Mouse (Mus musculus) bone marrow, adult 2 months (tissue): ENCODE results near the gene Kcnh2.

Experiments used
- CTCF ChIP-seq: fragments of 200-500 bp; IDR thresholded peaks from 2 replicates; pipeline ENCODE4 v1.5.1; 2011; ENCODE audit warnings: low read length, control low read depth; ENCODE audit not compliant: control insufficient read depth, insufficient read depth
- POLR2A ChIP-seq: fragments of 200-500 bp; IDR thresholded peaks from 2 replicates; pipeline ENCODE4 v1.6.1; 2011; ENCODE audit warnings: low read depth, mild to moderate bottlenecking, control low read depth, low read length, borderline replicate concordance; ENCODE audit not compliant: control insufficient read depth

DNA sequence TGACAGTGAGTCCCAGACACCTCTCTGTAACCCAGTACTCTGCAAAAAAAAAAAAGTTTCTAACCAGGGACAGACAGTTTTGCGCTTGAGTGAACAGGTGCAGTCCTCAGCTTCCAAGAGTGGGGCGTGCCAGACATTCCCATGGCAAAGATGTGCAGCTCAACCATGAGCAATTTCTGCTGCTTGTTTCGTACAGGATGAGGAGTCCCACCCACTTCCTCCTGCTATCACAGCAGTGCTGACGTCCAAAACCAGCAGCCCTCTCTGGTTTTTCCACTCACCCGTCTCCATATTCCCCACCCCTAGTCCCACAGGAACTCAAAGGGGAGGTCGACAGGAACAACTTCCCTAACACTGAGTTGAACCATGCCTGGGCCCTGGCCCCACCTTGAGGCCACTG, 33.0 kb upstream of the Kcnh2 start:
- no peak for TF ChIP-seq CTCF
- TF ChIP-seq POLR2A = no peak
